Mouse (Mus musculus) liver, adult 2 months (tissue): Measurements from ENCODE around the gene Chdh. TPM values are rescaled to one million over a fixed set of nuclear protein-coding genes. Genes with fewer than 3 reads are reported as not detected.

Experiments used
- DNase-seq: peaks from one replicate; pipeline ENCODE4 v3.0.0-alpha.2; 2011; ENCODE audit warnings: low read depth, low spot score; ENCODE audit errors: extremely low read depth
- H3K27ac ChIP-seq: fragments of 200-500 bp; replicated peaks from 2 replicates; pipeline ENCODE4 v1.5.1; 2012; ENCODE audit warnings: low read depth, mild to moderate bottlenecking, control low read depth, inconsistent platforms, low read length; ENCODE audit not compliant: insufficient read depth
- H3K27me3 ChIP-seq: fragments of 200-500 bp; 2 replicates; pipeline ENCODE4 v1.6.1; 2012; ENCODE audit warnings: mild to moderate bottlenecking, moderate library complexity, low read length, inconsistent platforms; ENCODE audit not compliant: control insufficient read depth, insufficient read depth
- H3K36me3 ChIP-seq: fragments of 200-500 bp; 2 replicates; pipeline ENCODE4 v1.6.1; 2012; ENCODE audit warnings: low read length, inconsistent platforms; ENCODE audit not compliant: control insufficient read depth, insufficient read depth
- H3K4me1 ChIP-seq: fragments of 200-500 bp; 2 replicates; pipeline ENCODE4 v1.6.1; 2011; ENCODE audit warnings: low read length; ENCODE audit not compliant: control insufficient read depth, insufficient read depth
- H3K4me3 ChIP-seq: fragments of 200-500 bp; 2 replicates; pipeline ENCODE4 v1.5.1; 2011; ENCODE audit warnings: low read depth, mild to moderate bottlenecking, control low read depth, low read length, moderate library complexity; ENCODE audit not compliant: insufficient read depth
- H3K79me2 ChIP-seq: fragments of 200-500 bp; 2 replicates; pipeline ENCODE4 v1.6.1; 2012; ENCODE audit warnings: inconsistent platforms, mild to moderate bottlenecking, low read length, moderate library complexity; ENCODE audit not compliant: control insufficient read depth, insufficient read depth
- H3K9ac ChIP-seq: fragments of 200-500 bp; 2 replicates; pipeline ENCODE4 v1.6.1; 2012; ENCODE audit warnings: low read depth, mild to moderate bottlenecking, control low read depth, inconsistent platforms, low read length
- CTCF ChIP-seq: fragments of 200-500 bp; IDR thresholded peaks from 2 replicates; pipeline ENCODE4 v1.5.1; 2011; ENCODE audit warnings: low read depth, low read length, control low read depth
- POLR2A ChIP-seq: fragments of 200-500 bp; IDR thresholded peaks from 2 replicates; pipeline ENCODE4 v1.6.1; 2011; ENCODE audit warnings: low read length, control low read depth; ENCODE audit not compliant: insufficient read depth; ENCODE audit errors: extremely low read depth
- WGBS: fragments of 180-500 bp; shearing (Covaris S2); methylation state at CpG from one replicate; pipeline ENCODE4 v1.1.7; 2018; 5-methylcytosine and 5-hydroxymethylcytosine counted together
- polyA plus RNA-seq: library from polyadenylated mRNA; depleted of rRNA; stranded (reverse); fragments of >200 nt; gene quantifications from 2 replicates; pipeline ENCODE4 v1.2.3, GENCODE M21; 2012
- total RNA-seq: library from RNA; depleted of rRNA; stranded (reverse); fragments of >200 nt; gene quantifications from 2 replicates; pipeline ENCODE4 v1.2.3, GENCODE M21; 2014

Chdh gene
- total and polyA plus RNA-seq, 2 experiments, result 48.1 to 75.5 TPM

DNA sequence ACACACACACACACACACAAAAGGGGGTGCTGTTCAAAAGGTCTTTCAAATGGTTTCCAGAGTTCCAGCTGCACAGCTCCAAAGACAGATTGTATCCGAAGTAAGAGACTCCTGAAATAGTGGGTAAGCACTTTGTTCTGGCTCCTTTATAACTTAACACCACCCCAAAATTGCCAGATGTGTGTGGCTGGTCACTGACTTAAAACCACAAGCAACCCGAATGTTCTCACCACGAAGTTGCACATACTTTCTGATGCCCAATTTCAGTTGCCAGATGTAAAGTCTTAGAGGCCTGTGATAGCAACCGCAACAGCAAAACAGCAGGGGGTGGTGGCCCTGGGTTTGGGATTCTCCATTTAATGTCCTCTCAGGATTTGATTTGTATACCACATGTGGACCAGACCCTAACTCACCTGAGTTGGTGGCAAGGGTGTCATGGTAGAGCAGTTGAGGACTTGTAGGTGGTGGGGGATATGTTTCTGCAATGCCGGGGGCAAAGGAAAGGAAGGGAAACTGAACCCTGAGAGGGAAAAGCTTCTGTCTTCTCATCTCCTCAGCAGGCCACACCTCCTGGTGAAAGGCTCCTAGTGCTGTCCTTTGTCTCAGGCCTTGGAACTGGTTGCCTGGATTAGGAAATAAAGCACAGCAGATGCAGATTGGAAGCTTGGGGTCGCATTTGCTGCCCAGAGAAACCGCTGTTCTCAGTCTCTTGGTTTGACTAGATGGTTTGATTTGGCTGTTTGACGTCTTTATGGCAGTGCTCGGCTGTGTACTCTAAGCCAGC is 11.2 kb downstream of the Chdh start:
- no peak overlapping the region for H3K4me3 ChIP-seq
- TF ChIP-seq CTCF, result no peak
- TF ChIP-seq POLR2A, result no peak
- H3K4me1 ChIP-seq, result peaks cover 54% of the 10 kb centered on the region
- H3K27ac ChIP-seq, result peak overlapping the region; percentile 98
- peak; percentile 48 for DNase-seq
- H3K9ac ChIP-seq, result peak overlapping the region; percentile 0; the same call in 1 of the 2 replicates
- WGBS, result 49% methylated on average over 9 of the region's 9 CpGs
- peaks cover 19% of the 10 kb centered on the region; the same call in 1 of the 2 replicates for H3K79me2 ChIP-seq
- H3K36me3 ChIP-seq, result peaks cover 5% of the 10 kb centered on the region; the same call in 1 of the 2 replicates
- H3K27me3 ChIP-seq, result no peaks in the 10 kb centered on the region

DNA sequence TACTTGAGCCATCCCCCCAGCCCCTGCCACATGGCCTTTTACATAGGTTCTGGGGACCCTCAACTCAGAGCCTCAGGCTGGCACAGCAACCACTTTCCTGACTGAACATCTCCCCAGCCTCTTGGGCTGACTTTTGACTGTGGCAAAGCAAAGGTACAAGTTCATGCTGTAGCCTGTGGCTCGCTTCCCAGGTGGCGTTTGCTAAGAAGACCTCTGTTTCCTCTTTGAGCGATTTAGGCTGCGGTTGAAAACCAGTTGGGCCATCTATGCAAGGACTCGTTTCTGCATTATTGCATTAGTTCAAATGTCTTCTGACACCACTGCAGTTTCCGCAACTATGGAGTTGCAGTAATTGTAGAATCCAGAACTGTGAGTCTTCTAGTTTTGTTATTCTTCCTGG is 13.6 kb downstream of the Chdh start:
- DNase-seq, result peak; percentile 86
- TF ChIP-seq CTCF (no peak), POLR2A (no peak)
- peaks cover 14% of the 10 kb centered on the region; the same call in 1 of the 2 replicates for H3K36me3 ChIP-seq
- H3K9ac ChIP-seq, result no peak overlapping the region
- peaks cover 37% of the 10 kb centered on the region for H3K4me1 ChIP-seq
- peak overlapping the region; percentile 60 for H3K27ac ChIP-seq
- H3K27me3 ChIP-seq, result no peaks in the 10 kb centered on the region
- no peak overlapping the region for H3K4me3 ChIP-seq
- H3K79me2 ChIP-seq, result peaks cover 26% of the 10 kb centered on the region; the same call in 1 of the 2 replicates
- 35% methylated on average over 6 of the region's 6 CpGs for WGBS

DNA sequence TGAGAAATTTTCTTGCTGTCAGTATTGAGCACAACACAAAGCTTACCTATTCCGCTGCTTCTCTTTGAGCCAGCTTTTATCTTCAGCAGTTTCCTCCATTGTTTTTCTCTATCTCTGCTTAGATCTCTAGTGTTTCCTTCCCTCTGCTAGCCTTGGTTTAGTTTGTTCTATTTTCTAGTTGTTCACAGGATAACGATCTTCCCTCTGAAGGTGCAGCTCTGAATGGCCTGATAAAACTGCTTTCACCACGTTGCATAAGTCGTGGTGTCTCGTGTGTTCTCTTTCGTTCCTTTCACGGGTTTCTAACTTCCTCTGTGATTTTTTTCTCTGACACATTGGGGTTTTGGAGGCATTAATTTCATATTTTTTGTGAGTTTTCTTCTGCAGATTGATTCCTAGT is 15.6 kb downstream of the Chdh start:
- WGBS, result 6% methylated on average over 7 of the region's 7 CpGs
- peaks cover 21% of the 10 kb centered on the region; the same call in 1 of the 2 replicates for H3K36me3 ChIP-seq
- no peak overlapping the region for H3K4me3 ChIP-seq
- H3K4me1 ChIP-seq, result peaks cover 24% of the 10 kb centered on the region
- no peak overlapping the region for H3K9ac ChIP-seq
- H3K27me3 ChIP-seq, result no peaks in the 10 kb centered on the region
- DNase-seq, result peak; percentile 57
- peaks cover 31% of the 10 kb centered on the region; the same call in 1 of the 2 replicates for H3K79me2 ChIP-seq
- H3K27ac ChIP-seq, result peak overlapping the region; percentile 27
- TF ChIP-seq CTCF (no peak), POLR2A (no peak)

DNA sequence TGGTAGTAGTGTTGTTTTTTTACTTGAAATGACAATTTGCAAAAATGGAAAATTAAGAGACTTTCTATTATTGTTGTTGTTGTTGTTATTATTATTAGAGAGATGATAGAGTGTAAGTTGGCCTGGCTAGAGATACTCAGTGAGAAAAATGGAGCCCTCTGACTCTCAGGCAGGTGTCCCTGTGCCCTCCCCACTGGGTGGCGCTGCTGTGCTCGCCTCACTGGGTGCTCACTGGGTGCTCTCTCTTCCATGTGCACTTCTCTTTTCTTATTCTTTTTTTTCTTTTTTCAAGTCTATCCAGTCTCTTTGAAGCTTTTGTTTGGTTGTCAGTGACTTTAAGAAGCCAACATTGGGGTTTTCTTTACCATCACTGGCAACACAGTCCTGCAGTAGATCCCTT is 18.6 kb downstream of the Chdh start:
- TF ChIP-seq CTCF, result peak; percentile 81
- TF ChIP-seq POLR2A, result no peak
- Histone ChIP-seq H3K4me3 (no peak overlapping the region), H3K27ac (no peak overlapping the region), H3K79me2 (peaks cover 20% of the 10 kb centered on the region; the same call in 1 of the 2 replicates), H3K4me1 (peaks cover 6% of the 10 kb centered on the region), H3K9ac (no peak overlapping the region), H3K36me3 (peaks cover 23% of the 10 kb centered on the region; the same call in 1 of the 2 replicates), H3K27me3 (no peaks in the 10 kb centered on the region)
- 64% methylated on average over 2 of the region's 2 CpGs for WGBS
- DNase-seq, result no peak

DNA sequence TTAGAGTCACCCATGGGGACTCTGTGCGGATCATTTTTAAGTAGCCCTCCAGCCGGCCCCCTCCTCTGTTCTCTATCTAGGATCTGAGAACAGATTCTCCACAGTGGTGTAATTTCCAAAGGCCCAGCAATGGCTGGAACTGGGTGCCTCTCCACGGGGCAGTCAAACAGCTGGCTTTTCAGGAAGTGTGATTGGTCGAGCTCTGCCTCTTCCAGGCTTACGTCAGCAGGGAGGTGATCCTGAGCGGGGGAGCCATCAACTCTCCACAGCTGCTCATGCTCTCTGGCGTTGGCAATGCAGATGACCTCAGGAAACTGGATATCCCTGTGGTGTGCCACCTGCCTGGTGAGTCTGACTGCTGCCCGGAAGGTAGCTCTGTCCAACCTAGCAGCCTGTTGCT is 24.6 kb downstream of the Chdh start:
- TF ChIP-seq POLR2A, result no peak
- no peak for TF ChIP-seq CTCF
- 77% methylated on average over 8 of the region's 8 CpGs for WGBS
- DNase-seq, result no peak
- Histone ChIP-seq H3K27ac (no peak overlapping the region), H3K27me3 (no peaks in the 10 kb centered on the region), H3K9ac (no peak overlapping the region), H3K79me2 (peaks cover 4% of the 10 kb centered on the region; the same call in 1 of the 2 replicates), H3K36me3 (peaks cover 39% of the 10 kb centered on the region), H3K4me1 (no peaks in the 10 kb centered on the region), H3K4me3 (no peak overlapping the region)

DNA sequence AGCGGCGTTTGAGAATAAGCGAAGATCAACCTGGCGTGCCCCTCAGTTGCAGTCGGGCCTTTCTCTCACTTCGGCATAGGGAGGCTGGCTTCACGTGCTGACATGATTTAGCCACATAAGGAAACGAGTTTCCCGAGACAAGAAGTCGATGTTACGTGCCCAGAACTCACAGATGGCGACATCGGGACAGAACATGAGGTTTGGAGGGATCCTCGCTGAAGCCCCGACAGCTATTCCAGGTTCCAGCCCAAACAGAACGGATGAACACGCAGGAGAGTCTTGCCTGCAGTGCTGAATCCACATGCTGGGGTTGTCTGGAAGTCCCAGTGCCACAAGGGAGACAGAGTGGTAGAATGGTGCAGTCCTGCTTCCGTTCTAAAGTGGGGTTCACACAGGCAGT is 29.6 kb downstream of the Chdh start:
- 93% methylated on average over 18 of the region's 18 CpGs for WGBS

More for the DNA sequence above, 29.6 kb downstream of the Chdh start:
- no peaks in the 10 kb centered on the region for H3K79me2 ChIP-seq
- TF ChIP-seq CTCF (no peak), POLR2A (no peak)
- DNase-seq, result no peak
- no peak overlapping the region for H3K9ac ChIP-seq
- no peak overlapping the region for H3K4me3 ChIP-seq
- no peak overlapping the region for H3K27ac ChIP-seq
- H3K4me1 ChIP-seq, result no peaks in the 10 kb centered on the region
- H3K27me3 ChIP-seq, result no peaks in the 10 kb centered on the region
- peaks cover 25% of the 10 kb centered on the region for H3K36me3 ChIP-seq
